Mouse (Mus musculus) Muller cell, postnatal 12 days (primary cell): ENCODE results near the gene L1td1.
A peak's percentile ranks its signal among the peaks of the same experiment; 100 is the strongest.
"Not testable (repeated sequence)": the region's sequence is repeated elsewhere in the genome, so short reads cannot be mapped to it uniquely, and the experiment has no call there.

Experiments used
- DNase-seq: peaks from one replicate; pipeline ENCODE4 v3.0.0-alpha.2; 2015; ENCODE audit errors: inconsistent ontology term

The L1td1 gene

DNA sequence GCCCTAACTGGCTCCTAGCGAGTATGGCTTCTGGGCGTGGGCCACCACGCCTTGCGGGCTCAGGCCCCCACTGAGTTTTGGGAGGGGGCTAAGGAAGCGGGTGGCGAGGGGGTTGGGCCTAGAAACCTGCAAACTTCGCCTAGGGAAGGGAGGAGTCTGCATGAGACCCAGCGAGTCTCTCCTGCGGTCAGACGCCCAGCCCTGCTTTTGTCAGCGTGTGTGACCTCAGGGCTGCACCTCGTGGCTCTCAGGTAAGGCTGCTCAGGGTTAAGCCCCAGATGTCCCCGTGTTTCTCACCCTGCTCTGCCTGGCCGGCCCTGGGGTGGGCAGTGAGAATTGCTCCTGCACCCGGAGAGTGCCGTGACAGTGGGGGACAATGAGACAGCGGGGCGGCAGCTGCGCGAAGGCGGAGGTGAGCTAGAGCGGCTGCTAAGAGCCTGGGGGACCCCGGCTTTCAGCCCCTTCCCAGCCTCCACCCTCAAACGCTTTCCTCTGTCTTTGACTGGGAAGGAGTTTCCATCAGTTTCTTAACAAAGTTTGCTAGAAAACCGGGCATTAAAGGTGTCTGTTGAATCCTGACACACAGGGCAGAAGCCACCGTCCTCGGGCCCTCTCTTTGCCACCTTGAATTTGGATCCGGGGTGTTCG is at the start of gene L1td1:
Gene L1td1 (plus strand): TSS at position 145 of the 648 bp plus-strand sequence.
- DNase-seq, result no peak

GRCm38 (mm10) chr4:98677506-98677905 is 49.0 kb upstream of the L1td1 start:
- no peak for DNase-seq

DNA sequence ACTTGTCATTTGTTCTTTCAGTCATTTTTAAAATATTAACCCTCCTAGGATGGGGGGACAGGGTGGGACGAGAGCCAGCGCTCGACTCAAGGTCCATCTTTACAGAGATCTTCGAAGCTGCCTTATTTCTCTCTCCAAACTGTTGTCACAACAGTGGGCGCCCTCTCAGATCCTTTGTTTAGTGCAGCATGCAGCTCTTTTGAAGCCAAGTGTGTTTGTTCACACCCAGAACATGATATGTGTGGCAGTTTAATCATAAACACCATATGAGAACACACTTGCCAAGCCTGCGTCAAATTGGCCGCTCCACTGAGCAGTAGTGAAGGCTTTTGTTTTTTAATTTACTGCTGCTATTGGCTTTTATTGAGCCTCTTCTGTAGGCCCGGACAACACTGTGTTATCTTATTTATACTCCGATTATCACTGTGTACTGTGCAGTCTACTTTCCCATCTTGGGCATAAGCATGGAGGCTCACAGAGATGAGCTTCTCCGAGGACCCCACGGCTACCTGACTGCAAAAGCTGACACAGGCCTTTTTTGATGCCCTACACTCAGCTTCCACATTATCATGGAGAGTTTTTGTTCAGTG is 39.8 kb upstream of the L1td1 start:
- DNase-seq, result no peak

DNA sequence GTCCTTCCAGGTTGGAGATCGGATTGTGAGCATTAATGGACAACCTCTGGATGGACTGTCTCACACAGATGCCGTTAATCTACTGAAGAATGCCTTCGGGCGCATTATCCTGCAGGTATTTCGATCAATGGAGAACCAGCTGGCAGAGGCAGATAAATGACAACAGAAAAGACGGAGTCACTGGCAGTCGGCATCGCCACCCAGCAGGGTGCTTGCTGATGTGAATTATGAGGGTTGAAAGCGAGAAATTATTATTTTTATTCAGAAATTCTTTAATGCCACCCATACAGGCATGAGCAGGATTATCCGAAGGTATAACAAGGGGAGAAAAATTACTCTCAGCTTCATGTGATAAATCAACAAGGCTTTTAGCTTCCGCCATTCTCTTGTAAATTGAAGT is 38.4 kb upstream of the L1td1 start:
- no peak for DNase-seq

DNA sequence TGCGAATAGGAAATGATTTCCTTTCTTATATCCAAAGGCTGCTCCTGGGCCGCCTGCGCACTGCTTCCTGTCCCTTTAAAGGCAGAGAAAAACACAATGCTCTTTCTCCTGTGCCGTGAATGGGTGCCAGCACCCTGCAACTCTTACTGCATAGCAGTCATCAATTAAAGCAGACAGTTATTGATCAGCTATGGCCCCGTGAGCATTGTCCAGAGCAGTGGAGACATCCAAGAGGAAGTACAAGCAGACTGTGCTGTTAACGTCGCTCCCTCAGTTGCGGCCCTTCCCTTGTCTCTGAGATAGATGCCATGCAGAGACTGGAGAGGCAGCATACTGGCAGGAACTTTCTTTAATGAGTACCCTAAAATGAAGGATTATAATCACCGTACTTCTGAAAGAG is 38.0 kb upstream of the L1td1 start:
- no peak for DNase-seq

DNA sequence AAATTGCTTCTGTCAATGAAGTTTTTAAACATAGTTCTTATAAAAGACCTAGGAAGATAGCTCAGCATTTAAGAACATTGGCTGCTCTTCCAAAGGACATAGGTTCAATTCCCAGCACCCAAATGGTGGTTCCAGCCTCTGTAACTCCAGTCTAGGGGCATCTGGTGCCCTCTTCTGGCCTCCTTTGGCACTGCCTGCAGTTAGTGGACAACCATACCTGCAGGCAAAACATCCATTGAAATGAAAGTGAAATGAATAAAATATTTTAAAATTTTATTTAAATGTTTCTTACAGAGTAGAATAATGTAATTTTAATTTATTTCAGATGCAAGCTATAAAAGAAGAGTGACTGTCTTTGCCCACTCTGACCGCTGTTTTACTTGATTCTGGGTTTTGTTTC is 36.5 kb upstream of the L1td1 start:
- DNase-seq, result no peak

DNA sequence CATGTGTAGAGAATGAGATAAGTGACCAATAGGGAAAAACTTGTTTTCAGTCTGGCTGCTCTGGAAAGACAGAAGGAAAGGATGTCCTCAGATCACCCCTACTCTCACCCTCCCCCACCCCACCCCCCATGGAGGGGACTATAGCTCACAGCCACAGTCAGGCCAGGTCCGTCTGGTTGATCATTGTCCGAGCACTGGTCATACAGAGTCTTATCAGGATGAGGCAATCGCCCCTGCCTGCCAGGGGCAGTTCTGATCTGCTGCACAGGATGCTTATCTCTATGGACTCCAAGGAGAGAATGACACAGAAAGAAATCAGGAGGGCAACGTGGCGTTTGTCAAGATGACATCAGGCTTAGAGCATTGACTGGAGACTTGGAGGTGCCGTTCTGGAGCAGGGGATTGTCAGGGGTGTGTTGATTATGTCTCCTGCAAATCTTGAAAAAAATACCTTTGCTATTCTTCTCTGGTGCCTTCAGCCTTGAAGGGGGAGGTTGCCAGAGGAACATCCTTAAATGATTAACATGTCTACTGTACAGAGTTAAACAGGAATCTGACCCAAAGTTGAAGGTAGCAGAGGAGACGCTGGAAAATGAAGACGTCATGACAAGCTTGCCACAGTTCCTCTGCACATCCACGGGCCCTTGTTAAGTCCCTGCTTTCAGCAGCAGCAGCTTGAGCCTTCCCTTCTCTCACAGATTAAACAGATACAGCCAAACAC is 32.9 kb upstream of the L1td1 start:
- DNase-seq, result no peak

GRCm38 (mm10) chr4:98697932-98698331 is 28.6 kb upstream of the L1td1 start:
- no peak for DNase-seq

GRCm38 (mm10) chr4:98698921-98699320 is 27.6 kb upstream of the L1td1 start:
- DNase-seq, result no peak

GRCm38 (mm10) chr4:98700156-98700555 is 26.4 kb upstream of the L1td1 start:
- no peak for DNase-seq

GRCm38 (mm10) chr4:98702201-98702894 is 24.2 kb upstream of the L1td1 start:
- DNase-seq, result peak; percentile 56

DNA sequence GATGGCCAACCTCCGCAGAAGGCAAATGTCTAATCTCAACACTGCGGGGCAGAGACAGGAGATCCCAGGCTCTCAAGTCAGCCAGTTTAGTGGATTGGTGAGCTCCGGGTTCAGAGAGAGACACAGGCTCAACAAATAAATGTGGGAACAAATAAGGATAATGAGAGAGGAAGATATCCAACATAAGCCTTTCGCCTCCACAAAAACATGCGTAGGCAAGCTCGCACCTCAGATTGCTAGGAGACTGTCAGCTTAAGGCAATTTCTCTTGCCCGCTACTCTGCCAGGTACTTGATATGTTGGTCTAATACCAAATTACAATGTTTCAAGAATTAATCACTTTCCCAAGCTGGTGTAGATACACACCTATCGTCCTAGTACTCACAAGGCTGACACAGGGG is 15.6 kb upstream of the L1td1 start:
- no peak for DNase-seq

DNA sequence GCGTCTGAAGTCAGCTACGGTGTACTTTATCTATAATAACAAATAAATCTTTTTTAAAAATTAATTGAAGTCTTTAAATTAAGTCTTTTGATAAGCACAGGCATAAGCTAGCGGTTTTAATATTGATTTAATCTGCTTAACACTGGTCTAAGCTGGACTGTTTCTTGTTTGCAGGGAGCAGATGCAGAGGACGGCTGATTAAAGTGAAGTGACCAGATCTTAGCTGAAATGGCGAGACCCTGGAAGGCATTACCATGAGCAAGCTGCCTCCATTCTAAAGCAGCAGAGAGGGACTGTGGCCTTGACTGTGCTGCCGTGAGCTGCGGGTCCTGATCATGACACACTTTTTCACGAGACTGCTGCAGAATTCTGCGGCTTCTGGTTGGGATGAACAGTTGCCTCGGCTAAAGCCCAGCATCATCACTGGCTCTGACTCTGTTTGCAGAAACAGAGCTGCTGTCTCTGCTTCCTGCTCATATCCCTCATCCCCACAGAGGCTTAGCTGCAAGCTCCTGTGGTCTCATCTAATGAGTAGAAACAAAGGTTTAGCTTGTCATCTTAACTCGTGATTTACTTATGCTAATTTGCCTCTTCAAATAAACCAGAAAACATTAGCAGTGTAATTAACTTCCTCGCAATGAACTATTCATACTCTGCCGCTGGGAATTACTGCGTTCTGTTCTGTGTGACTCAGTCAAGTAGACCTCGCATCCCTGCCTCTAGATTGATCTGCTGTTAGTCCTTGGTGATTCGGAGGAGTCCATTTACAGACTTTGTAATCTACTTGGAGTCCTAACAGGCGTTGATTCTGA is 8.6 kb upstream of the L1td1 start:
- DNase-seq, result peak; percentile 59

DNA sequence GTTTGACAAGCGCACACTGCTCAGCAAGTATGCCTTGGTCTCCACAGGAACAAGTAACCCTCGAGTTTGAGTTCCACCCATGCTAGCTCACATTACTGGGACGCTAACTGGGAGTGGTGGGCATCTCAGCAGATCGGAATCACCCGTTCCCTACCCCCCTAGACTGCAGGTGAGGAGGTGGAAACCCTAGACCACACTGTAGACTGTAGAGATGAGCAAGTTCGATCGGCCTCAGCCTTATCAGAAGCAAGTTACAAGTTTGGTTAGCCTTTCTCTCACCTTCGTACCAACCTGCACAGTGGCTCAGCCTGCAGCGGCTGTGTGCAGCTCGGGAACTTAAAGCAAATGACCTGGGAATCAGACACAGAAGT is 8.0 kb upstream of the L1td1 start:
- no peak for DNase-seq

- peak; percentile 25 for DNase-seq
Measured at GRCm38 (mm10) chr4:98722454-98722853, 4.1 kb upstream of the L1td1 start.

DNA sequence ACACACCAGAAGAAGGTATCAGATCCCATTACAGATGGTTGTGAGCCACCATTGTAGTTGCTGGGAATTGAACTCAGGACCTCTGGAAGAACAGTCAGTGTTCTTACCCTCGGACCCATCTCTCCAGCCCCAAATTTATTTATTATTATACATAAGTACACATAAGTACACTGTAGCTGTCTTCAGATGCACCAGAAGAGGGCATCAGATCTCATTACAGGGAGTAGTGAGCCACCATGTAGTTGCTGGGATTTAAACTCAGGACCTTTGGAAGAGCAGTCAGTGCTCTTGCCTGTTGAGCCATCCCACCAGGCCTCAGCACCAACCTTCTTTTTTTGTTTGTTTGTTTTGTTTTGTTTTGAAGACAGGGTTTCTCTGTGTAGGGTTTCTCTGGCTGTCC is 1.9 kb upstream of the L1td1 start:
- not testable (repeated sequence) for DNase-seq

DNA sequence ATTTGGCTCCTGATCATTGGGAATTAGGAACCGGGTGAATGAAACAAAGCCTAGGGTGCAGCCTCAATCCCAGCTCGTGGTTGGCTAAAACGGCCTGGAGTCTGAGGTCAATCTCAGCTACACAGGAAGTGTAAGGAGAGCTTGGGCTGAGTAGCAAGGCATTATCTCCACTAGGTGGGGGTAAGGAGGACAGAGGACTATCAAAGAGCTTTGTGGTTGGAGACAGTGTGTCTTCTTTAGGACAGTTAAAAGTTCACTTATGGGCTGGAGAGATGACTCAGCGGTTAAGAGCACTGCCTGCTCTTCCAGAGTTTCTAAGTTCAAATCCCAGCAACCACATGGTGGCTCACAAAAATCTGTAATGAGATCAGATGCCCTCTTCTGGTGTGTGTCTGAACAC is 1.1 kb upstream of the L1td1 start:
- DNase-seq, result no peak

- no peak for DNase-seq
Measured at GRCm38 (mm10) chr4:98727295-98727958, 893 bp downstream of the L1td1 start.

- no peak for DNase-seq
Measured at GRCm38 (mm10) chr4:98727959-98728347, 1.4 kb downstream of the L1td1 start.

- no peak for DNase-seq
Measured at GRCm38 (mm10) chr4:98728716-98729115, 2.2 kb downstream of the L1td1 start.

- no peak for DNase-seq
Measured at GRCm38 (mm10) chr4:98733660-98734059, 7.1 kb downstream of the L1td1 start.
